Mouse (Mus musculus) cortical plate, adult 2 months (tissue): ENCODE measurements at regions not wholly inside any gene's neighbourhood (a gene's known extent, or its start where the extent isn't known, plus 50 kb on each side); places are given as distances from the start of the nearest gene placed in this dataset.

Experiments
- CTCF ChIP-seq: fragments of 200-500 bp; IDR thresholded peaks from 2 replicates; pipeline ENCODE4 v1.5.1; 2011; ENCODE audit warnings: mild to moderate bottlenecking, control low read depth, low read length; ENCODE audit not compliant: insufficient read depth; ENCODE audit errors: extremely low read depth
- POLR2A ChIP-seq: fragments of 200-500 bp; IDR thresholded peaks from 2 replicates; pipeline ENCODE4 v1.6.1; 2011; ENCODE audit warnings: mild to moderate bottlenecking, low read length, control low read depth; ENCODE audit not compliant: insufficient read depth; ENCODE audit errors: extremely low read depth

- TF ChIP-seq CTCF, result no peak
- no peak for TF ChIP-seq POLR2A
Observed at GRCm38 (mm10) chr17:80796790-80797189, 68.5 kb upstream of the Map4k3 start.
